Mouse (Mus musculus): ENCODE data around the gene Eif2ak2.

The Eif2ak2 gene

GRCm38 (mm10) chr17:78834856-78835835 lies 47.2 kb downstream of the Eif2ak2 start, which contains the start of the genes Heatr5b and Gpatch11:
Gene Heatr5b, minus strand, starts transcription at chr17:78835364.
Gene Gpatch11, plus strand, starts transcription at chr17:78835567.
- peak; percentile 99 for DNase-seq

- DNase-seq, result no peak
Measured at GRCm38 (mm10) chr17:78824346-78824745, 58.0 kb downstream of the Eif2ak2 start.

DNA sequence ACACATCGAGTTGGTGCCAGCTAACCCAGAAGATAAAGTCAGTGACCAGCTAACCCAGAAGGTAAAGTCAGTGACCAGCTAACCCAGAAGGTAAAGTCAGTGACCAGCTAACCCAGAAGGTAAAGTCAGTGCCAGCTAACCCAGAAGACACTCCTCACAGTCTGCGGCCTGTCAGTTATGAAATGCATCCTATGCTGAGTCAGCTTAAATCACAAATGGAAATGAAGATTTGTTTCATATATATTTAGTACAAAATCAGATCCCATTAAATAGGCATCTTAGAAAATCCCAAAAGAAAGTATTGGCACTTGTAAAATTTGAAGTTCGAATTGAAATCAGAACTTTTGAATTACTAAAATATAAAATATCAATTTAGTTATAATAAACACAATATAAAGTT lies 72.8 kb downstream of the Eif2ak2 start:
- DNase-seq, result no peak

DNA sequence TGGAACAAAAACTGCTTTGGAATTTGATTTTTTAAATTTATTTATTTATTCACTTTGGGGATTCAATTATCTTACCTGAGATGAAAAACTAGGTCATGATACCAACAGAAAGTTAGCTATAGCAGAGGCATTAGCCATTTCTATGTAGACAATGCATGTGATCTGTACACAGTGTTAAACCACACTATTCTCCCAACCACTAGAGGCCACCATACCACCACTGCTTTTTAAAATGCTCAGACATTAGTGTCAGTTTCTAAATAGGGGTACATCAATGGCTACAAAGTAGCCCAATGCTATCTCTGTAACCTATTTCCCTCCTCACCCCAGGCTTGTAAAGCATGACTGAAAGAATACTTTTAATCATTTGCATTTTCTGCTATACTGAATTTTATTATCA lies 73.4 kb downstream of the Eif2ak2 start:
- DNase-seq, result no peak

All from lung, postnatal 14 days (tissue).